Mouse (Mus musculus) heart, embryonic 16.5 days (tissue): Measurements from ENCODE around the gene Armc7. TPM values are rescaled to one million over a fixed set of nuclear protein-coding genes. Genes with fewer than 3 reads are reported as not detected.

Experiments used
- ATAC-seq: fragments of 200-750 bp; cut with Nextera tagmentation; replicated peaks from 2 replicates; pipeline ENCODE4 v1.8.0; 2017; ENCODE audit warnings: moderate number of reproducible peaks; ENCODE audit not compliant: insufficient read depth, low FRiP score; ENCODE audit errors: extremely low read depth
- H3K27ac ChIP-seq: fragments of 300-500 bp; sonication (generic); 2 replicates; pipeline ENCODE4 v1.5.1; 2014; ENCODE audit warnings: mild to moderate bottlenecking, low read length, control low read depth, moderate library complexity
- H3K27me3 ChIP-seq: fragments of 300-500 bp; sonication (generic); 2 replicates; pipeline ENCODE4 v1.6.1; 2014; ENCODE audit warnings: low read length, mixed read lengths; ENCODE audit not compliant: control insufficient read depth, insufficient read depth
- H3K36me3 ChIP-seq: fragments of 300-500 bp; sonication (generic); 2 replicates; pipeline ENCODE4 v1.6.1; 2014; ENCODE audit not compliant: control insufficient read depth, insufficient read depth
- H3K4me1 ChIP-seq: fragments of 300-500 bp; sonication (generic); 2 replicates; pipeline ENCODE4 v1.6.1; 2014; ENCODE audit warnings: low read length, mixed read lengths; ENCODE audit not compliant: control insufficient read depth, insufficient read depth
- H3K4me2 ChIP-seq: fragments of 300-500 bp; sonication (generic); 2 replicates; pipeline ENCODE4 v1.6.1; 2014; ENCODE audit warnings: low read depth, mild to moderate bottlenecking, control low read depth, low read length
- H3K4me3 ChIP-seq: fragments of 300-500 bp; sonication (generic); 2 replicates; pipeline ENCODE4 v1.5.1; 2014; ENCODE audit warnings: mild to moderate bottlenecking, control low read depth, low read length
- H3K9ac ChIP-seq: fragments of 300-500 bp; sonication (generic); 2 replicates; pipeline ENCODE4 v1.6.1; 2014; ENCODE audit warnings: low read length, control low read depth
- H3K9me3 ChIP-seq: fragments of 300-500 bp; sonication (generic); replicated peaks from 2 replicates; pipeline ENCODE4 v1.6.1; 2016; ENCODE audit warnings: low read length; ENCODE audit not compliant: control insufficient read depth
- WGBS: fragments of 180-500 bp; shearing (Covaris S2); extraction: QIAGEN DNeasy Blood & Tissue Kit; methylation state at CpG from one replicate; pipeline ENCODE4 v1.1.7; 2014; 5-methylcytosine and 5-hydroxymethylcytosine counted together
- polyA plus RNA-seq: library from polyadenylated mRNA; unstranded; fragments of >200 nt; fragmentation: Nextera tagmentation; extraction: Ambion mirVana; gene quantifications from 2 replicates; pipeline ENCODE4 v1.2.1, GENCODE M21; 2015

Armc7 gene
- polyA plus RNA-seq, 1 experiment from 2014 or later, result 6.2 TPM

GRCm38 (mm10) chr11:115512004-115512403 is 36.5 kb downstream of the Armc7 start:
- Histone ChIP-seq H3K9me3 (no peaks in the 10 kb centered on the region), H3K4me2 (peak overlapping the region; percentile 94), H3K27me3 (no peaks in the 10 kb centered on the region), H3K36me3 (no peaks in the 10 kb centered on the region), H3K9ac (peak overlapping the region; percentile 98), H3K4me1 (peaks cover 53% of the 10 kb centered on the region), H3K4me3 (peak overlapping the region; percentile 93), H3K27ac (peak overlapping the region; percentile 90)
- ATAC-seq, result no peak
- WGBS, result 41% methylated on average over 3 of the region's 3 CpGs

DNA sequence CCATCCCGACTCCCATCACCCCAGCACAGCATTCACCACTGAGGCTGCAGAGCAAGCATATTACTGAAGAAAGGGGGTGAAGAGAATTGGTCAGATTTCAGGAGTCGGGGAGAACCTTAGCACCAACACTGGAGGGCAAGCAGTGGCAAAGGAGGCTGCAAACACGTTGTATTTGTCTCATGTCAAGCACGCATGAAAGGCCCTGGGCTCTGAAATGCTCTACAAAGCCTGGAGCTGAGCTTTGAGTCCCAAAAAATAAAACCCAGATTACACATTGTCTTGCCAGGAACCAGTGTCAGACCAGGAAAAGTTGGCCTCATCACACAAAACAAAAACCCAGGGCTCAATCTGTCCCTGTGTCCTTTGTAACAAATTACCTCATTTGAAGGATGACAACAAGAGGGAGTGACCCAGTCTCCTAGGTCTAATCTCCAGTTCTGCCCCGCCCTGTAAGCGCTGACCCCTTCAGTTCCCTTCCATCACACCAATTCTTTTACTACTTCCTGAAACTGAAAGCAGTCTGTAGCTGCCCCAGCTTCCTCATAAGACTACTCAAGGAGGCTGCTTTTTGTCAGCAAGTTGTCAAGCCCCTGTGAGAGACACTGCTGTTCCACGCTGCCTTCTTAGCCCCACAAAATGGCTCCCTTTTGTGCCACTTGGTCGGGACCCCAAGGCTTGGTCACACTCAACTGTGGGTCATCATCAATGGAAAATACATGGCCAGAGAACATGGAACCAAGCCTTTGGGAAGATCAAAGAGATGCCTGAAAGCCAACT is 37.1 kb downstream of the Armc7 start:
- H3K27ac ChIP-seq, result peak overlapping the region; percentile 90
- peak overlapping the region; percentile 93 for H3K4me3 ChIP-seq
- no peaks in the 10 kb centered on the region for H3K36me3 ChIP-seq
- peaks cover 51% of the 10 kb centered on the region for H3K4me1 ChIP-seq
- no peaks in the 10 kb centered on the region for H3K9me3 ChIP-seq
- no peak for ATAC-seq
- no peaks in the 10 kb centered on the region for H3K27me3 ChIP-seq
- peak overlapping the region; percentile 98 for H3K9ac ChIP-seq
- H3K4me2 ChIP-seq, result peak overlapping the region; percentile 94
- 20% methylated on average over 8 of the region's 8 CpGs for WGBS

DNA sequence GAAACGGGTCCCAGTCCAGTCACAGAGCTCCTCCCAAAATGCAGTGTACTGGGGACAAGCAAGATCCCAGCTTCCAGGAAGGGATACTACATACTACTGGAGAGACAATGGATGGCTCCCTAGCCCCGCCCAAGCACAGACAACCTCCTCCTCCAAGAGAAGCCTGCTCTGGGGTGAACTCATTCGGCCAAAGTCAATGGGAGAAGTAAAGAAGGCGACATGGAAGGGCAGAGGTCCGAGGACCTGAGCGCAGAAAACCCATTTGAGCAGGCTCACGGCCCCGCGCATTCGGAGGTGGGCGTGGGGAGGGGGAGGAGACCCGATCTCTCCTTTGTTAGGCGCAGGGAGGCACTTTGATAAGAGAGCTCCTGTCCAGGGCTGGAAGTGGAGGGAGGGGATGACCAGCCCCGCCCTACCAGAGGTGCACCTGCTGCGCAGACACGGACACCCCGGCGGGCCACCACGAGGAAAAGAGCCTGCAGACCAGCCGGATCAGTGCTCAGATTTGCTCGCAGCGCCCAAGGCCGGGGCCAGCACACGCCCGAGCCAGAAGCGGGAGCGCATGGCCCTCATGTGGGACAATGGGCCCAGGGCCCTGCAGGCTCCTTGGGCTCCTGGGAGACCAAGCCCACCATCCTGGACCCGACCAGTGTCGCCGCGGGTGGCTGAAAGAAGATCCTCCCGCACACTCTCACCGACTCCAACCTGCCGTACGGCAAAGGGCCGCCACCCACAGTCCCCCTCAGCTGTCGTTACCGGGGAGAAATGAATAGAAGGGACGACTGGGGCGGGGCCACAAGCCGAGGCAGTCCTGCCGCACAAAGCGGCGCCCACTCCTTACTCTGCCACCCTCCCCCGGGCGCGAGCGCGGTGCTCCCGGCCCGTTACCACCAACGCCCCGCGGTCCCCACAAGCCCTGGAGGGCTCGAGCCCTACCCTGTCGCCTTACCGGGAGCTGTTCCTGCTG is 38.1 kb downstream of the Armc7 start:
- peak overlapping the region; percentile 90 for H3K27ac ChIP-seq
- no peaks in the 10 kb centered on the region for H3K9me3 ChIP-seq
- no peaks in the 10 kb centered on the region for H3K36me3 ChIP-seq
- peaks cover 45% of the 10 kb centered on the region for H3K4me1 ChIP-seq
- peak; percentile 50 for ATAC-seq
- no peaks in the 10 kb centered on the region for H3K27me3 ChIP-seq
- under 1% methylated on average over 57 of the region's 57 CpGs for WGBS
- H3K4me2 ChIP-seq, result peak overlapping the region; percentile 94
- peak overlapping the region; percentile 98 for H3K9ac ChIP-seq
- peak overlapping the region; percentile 93 for H3K4me3 ChIP-seq

- Histone ChIP-seq H3K27me3 (no peaks in the 10 kb centered on the region), H3K4me2 (peak within 1 kb of the TSS; percentile 94), H3K4me3 (peak within 1 kb of the TSS; percentile 93), H3K9me3 (no peaks in the 10 kb centered on the region), H3K9ac (peak within 1 kb of the TSS; percentile 98), H3K27ac (peak within 1 kb of the TSS; percentile 90), H3K36me3 (no peaks in the 10 kb centered on the region), H3K4me1 (peaks cover 43% of the 10 kb centered on the region)
- WGBS, result 0% methylated on average over 24 of the region's 24 CpGs
- peak; percentile 97 for ATAC-seq
Observed at GRCm38 (mm10) chr11:115514238-115514663, 38.8 kb downstream of the Armc7 start, which contains the start of gene Jpt1. Jpt1 (minus strand) TSS chr11:115514387.

DNA sequence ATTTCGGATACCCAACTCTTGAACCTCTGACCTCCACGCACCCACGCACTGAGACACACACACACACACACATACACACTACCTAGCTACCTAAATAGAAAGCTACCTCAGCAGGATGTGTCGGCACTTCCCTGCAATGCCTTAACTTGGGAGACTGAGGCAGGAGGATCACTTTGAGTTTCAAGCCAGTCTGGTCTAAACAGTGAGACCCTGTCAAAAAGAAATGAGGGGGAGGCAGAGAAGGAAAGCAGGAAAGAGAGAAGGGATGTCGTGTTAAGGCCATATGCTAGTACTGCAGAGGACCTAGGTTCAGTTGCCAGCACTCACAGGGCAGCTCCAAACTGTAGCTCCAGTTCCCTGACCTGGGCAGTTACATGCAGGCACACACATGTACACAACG is 39.6 kb downstream of the Armc7 start:
- H3K27ac ChIP-seq, result 0 out of 2 replicates have a peak overlapping the region, but pooled peaks have one; percentile 14
- H3K4me1 ChIP-seq, result peaks cover 42% of the 10 kb centered on the region
- WGBS, result 66% methylated on average over 6 of the region's 6 CpGs
- H3K27me3 ChIP-seq, result no peaks in the 10 kb centered on the region
- H3K9ac ChIP-seq, result no peak overlapping the region
- H3K9me3 ChIP-seq, result no peaks in the 10 kb centered on the region
- H3K4me3 ChIP-seq, result no peak overlapping the region
- no peak for ATAC-seq
- no peaks in the 10 kb centered on the region for H3K36me3 ChIP-seq
- no peak overlapping the region for H3K4me2 ChIP-seq

- Histone ChIP-seq H3K4me2 (no peak overlapping the region), H3K27ac (no peak overlapping the region), H3K36me3 (no peaks in the 10 kb centered on the region), H3K4me1 (peaks cover 30% of the 10 kb centered on the region), H3K9me3 (no peaks in the 10 kb centered on the region), H3K9ac (no peak overlapping the region), H3K27me3 (no peaks in the 10 kb centered on the region), H3K4me3 (no peak overlapping the region)
- no peak for ATAC-seq
- WGBS, result 72% methylated on average over 5 of the region's 5 CpGs
Observed at GRCm38 (mm10) chr11:115516942-115517341, 41.5 kb downstream of the Armc7 start.

DNA sequence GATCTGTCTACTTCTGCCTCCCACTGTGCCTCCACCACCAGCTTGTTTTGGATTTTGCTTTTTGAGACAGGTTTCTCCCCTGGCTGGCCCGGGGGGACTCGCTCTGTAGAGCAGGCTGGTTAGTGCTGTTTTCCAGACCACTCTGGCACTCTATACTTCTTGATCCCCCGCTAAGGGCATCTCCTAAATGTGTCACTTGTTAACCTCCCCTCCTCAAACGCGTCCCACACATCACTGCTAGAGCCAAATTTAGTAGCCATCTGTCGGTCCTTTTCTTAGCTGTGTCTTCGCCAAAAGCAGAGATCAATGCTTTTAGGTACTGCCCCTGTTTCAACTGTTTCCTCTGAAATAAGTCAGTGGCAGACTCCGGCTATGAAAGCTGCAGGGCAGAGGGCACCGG is 43.2 kb downstream of the Armc7 start:
- Histone ChIP-seq H3K9me3 (no peaks in the 10 kb centered on the region), H3K9ac (peak overlapping the region; percentile 48), H3K27ac (peak overlapping the region; percentile 56), H3K4me1 (peaks cover 19% of the 10 kb centered on the region), H3K4me3 (no peak overlapping the region), H3K4me2 (no peak overlapping the region), H3K36me3 (peaks cover 3% of the 10 kb centered on the region; the same call in 1 of the 2 replicates), H3K27me3 (no peaks in the 10 kb centered on the region)
- no peak for ATAC-seq
- WGBS, result 50% methylated on average over 9 of the region's 9 CpGs

DNA sequence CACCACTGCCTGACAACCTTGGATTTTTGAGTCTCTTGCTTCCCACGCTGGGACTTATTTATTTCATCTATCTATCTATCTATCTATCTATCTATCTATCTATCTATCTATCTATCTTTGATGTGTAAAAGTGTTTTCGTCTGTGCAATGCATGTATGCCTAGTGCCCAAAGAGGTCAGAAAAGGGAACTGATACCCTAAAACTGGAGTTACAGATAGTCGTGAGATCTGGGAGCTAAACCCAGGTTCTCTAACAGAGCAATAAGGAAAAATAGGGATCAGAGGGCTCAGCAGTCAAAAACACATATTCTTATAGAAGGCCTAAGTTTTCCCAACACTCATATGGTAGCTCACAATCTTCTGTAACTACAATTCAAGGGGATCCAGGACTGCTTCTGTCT is 44.1 kb downstream of the Armc7 start:
- no peak for ATAC-seq
- H3K4me3 ChIP-seq, result no peak overlapping the region
- H3K4me1 ChIP-seq, result peaks cover 19% of the 10 kb centered on the region
- H3K9me3 ChIP-seq, result no peaks in the 10 kb centered on the region
- peak overlapping the region; percentile 77 for H3K27ac ChIP-seq
- no peaks in the 10 kb centered on the region for H3K27me3 ChIP-seq
- no peak overlapping the region for H3K4me2 ChIP-seq
- peaks cover 10% of the 10 kb centered on the region; the same call in 1 of the 2 replicates for H3K36me3 ChIP-seq
- no peak overlapping the region for H3K9ac ChIP-seq
- WGBS, result 79% methylated on average over 3 of the region's 3 CpGs
